Mouse (Mus musculus): ENCODE data around the gene Zfp27.
"Not testable (repeated sequence)": the region's sequence is repeated elsewhere in the genome, so short reads cannot be mapped to it uniquely, and the experiment has no call there.

Zfp27 gene

DNA sequence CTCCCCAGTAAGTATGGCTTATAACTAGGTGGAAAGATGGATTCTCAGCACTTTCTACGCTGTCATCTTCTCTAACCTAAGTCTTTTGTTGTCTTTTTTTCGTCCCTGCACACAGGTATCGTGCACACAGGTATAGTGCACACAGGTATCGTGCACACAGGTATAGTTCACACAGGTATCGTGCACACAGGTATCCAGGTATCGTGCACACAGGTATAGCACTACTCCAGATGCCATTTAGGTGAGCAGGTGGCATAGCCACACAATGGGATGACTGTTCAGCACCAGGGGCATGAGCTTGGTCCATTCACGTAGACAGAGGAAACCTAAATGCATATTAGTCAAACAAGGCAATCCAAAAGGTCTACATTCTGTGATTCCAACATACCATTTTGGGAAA, 15.9 kb downstream of the Zfp27 start:
- no peak for DNase-seq (ENCODE audit: low read depth)

DNA sequence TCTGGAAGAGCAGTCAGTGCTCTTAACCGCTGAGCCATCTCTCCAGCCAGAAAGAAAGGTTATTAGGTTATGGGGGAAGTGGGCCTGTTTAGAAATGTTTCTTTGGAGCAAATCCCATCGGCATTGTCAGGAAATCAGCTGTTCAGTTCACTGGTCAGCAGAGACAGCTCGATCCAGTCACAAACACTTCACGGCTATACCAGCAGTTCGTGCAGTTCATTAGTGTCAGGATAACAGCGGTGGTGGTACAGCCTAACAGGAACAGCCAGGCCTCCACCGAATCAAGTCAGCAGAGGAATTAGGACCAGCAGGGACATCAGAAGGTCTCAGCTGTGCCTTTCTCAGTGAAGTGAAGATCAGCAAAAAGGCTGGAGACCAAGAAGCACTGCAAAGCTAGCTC, 25.5 kb downstream of the Zfp27 start:
- no peak for DNase-seq (ENCODE audit: low read depth)

DNA sequence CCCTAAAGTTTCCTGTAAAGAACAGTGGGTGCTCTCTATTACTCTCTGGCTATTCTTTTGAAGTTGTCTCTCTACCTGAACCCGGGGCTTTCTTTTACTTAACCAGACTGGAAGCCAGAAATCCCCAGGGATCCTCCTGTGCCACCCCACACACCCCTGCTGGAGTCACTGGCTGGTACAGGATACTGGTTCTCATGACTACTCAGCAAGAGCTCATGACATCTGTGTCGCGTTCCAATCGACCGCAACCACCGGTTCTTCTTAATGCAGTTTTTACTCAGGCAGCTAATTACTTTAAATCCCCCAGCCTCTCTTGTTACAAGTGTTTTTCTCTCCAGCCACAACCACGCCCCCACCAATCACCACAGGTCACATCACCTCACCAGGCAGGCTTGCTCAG, 26.3 kb downstream of the Zfp27 start:
- DNase-seq (ENCODE audit: low read depth): no peak

DNA sequence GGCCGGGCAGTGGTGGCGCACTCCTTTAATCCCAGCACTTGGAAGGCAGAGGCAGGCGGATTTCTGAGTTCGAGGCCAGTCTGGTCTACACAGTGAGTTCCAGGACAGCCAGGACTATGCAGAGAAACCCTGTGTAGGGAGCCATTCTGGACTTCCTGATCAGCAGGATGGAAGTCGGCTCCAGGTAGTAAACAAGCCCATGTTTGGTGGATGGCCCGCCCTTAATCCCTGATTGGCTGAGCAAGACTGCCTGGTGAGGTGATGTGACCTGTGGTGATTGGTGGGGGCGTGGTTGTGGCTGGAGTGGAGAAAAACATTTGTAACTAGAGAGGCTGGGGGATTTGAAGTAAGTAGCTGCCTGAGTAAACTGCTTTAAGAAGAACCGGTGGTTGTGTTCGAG, 28.8 kb downstream of the Zfp27 start:
- not testable (repeated sequence) for DNase-seq (ENCODE audit: low read depth)

DNA sequence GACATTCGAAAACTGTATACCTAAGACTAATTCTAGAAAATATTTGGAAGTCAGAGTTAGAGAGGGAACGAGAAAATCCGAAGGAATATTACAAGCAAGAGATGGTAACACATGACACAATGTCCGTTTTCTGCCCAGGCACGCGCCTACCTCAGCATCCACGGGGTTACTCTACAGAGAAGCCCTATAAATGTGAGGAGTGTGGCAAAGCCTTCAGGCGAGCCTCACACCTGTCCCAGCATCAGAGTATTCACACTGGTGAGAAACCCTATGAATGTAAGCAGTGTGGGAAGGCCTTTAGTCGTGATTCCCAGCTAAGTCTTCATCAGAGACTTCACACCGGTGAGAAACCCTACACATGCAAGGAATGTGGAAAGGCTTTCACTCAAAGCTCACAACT, 32.1 kb downstream of the Zfp27 start:
- no peak for DNase-seq (ENCODE audit: low read depth)

DNA sequence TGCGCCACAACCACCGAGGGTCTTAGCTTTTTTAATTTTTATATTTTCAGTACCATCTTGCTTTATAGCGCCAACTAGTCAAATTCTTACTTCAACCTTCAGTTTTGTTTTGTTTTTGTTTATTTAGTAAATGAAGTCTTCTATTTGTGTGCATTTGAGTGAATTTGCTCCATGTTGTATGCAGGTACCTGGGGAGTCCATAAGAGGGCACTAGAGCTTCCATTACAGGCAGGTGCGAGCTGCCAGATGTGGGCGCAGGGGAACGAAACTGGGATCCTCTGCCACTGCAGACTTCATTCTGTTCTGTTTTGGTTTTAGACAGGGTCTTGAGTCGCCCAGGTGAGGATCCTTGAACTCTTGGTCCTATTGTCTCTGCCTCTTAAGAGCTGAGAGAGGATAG, 44.7 kb downstream of the Zfp27 start:
- peak; percentile 44 for DNase-seq (ENCODE audit: low read depth)

DNA sequence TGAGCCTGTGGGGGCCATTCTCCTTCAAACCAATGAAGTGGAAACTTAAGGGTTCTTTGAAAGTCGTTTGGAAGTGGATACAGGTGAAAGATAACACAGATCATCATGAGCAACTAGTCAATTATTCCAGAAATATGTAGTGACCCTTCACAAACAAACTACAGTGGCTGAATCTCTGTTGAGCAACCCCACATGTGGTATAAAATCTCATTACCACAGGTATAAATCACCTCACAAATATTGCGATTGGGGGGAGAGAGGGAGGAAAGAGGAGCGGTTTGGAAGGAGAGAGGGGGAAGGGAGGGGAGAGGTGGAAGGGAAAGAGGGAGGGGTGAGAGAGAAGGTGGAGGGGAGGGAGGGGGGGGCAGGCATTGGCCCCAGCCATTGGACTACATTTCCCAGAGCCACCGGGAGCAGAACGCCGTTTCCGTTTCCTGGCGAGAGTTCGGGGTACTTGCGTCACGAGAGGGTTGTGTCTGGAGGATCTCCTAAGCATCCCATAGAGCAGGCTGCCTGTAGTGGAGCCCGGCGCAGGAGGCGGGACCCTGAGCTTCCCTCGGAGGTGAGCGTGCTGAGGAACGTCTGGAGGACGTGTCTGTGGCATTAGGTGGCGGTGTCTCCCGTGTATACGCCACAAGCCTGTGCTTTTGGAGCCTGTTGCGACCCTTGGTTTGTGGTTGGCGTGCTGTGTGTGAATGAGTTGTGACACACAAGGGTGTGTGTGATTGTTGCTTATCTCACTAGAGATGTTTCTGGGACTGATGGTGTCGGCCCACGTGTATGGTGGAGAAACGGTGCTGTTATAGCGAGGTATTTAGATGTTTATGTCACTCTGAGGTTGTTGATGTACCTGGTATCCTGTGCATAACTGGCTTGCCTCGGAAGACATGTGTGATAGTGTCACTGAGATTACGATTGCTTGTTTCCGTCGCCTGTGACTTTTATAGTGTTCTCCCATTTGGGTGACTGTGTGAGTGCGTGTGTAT, 46.5 kb downstream of the Zfp27 start, which contains the start of gene Zfp420:
TSS of gene Zfp420 (plus strand) at position 448 of the 986 bp plus-strand sequence.
- peak; percentile 90 for DNase-seq (ENCODE audit: low read depth)

DNA sequence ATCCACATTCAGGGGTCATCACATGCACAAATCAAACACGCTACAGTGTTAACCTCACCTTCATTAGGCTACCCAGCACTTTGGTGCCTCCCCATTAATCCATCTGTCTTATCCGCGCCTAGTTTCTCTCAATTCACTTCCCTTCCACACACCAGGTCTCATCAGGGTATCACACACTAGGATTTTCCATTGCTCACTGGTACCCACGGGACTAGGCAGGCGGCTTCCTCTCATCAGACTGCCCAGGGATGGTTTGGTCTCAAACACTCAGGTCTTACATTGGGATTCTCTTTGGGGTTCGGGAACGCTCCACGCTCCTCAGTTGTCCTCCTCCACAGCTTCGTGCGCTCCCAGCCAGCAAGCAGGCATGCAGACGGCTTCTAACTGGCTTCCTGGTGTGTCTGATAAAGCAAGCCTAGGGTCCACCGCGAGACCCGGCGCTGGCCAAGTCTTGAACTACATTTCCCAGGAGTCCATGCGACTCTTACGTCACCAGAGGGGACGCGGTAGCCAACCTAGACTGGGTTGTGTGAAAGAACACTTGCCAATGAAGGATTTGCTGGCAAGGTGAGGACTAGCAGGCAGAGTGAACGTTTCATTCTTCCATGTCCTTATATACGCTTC, 53.0 kb downstream of the Zfp27 start, which contains the start of gene Zfp940:
TSS of gene Zfp940 (minus strand) at position 451 of the 624 bp plus-strand sequence.
- DNase-seq (ENCODE audit: low read depth): peak; percentile 92

DNA sequence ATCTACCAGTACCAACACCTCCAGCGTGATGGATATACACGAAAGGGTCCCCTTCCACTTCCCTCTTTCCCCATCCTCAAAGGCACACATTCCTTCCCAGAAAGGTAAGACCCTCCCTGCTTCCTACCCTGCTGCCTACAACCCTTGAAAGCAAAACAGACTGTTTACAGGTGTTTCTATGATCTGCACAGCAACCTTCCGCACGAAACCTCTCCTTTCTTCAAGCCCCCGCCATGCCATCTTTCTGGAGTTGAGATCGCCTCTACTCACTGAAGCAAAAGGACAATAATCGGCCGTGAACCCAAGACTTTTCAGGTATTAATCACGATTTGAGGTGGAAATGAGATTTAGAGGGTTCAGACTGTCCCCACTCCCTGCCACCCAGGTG, 53.5 kb downstream of the Zfp27 start:
- no peak for DNase-seq (ENCODE audit: low read depth)

DNA sequence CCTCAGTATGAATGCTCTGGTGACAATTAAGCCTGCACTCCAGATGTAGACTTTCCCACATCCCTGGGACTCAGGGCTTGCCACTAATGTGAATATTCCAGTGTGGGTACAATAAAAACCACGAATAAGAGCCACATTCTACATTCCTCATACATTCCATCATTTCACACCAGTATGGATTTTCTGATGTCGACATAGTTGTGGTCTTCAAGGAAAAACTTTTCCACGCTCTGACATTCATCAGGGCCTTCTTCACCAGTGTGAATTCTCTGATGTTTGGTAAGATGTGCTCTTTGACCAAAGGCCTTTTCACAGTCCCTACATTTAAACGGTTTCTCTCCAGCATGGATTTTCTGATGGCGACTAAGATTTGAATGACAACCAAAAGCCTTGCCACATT, 61.8 kb downstream of the Zfp27 start:
- DNase-seq (ENCODE audit: low read depth): no peak
